Mouse (Mus musculus) G1E (cell line): ENCODE data around the gene Tmtc2.

Experiments
- CTCF ChIP-seq: IDR thresholded peaks from 2 replicates; pipeline ENCODE4 v1.5.1; 2012; ENCODE audit warnings: low read depth, low read length, inconsistent platforms, mixed read lengths
- GATA1 ChIP-seq: IDR thresholded peaks from 2 replicates; pipeline ENCODE4 v1.6.1; 2012; ENCODE audit warnings: borderline replicate concordance, low read length, inconsistent platforms, mixed read lengths
- GATA2 ChIP-seq: IDR thresholded peaks from 2 replicates; pipeline ENCODE4 v1.6.1; 2012; ENCODE audit warnings: low read depth, low read length, inconsistent platforms, borderline replicate concordance
- POLR2AphosphoS5 ChIP-seq: IDR thresholded peaks from 2 replicates; pipeline ENCODE4 v1.6.1; 2012; ENCODE audit warnings: low read depth, low read length, inconsistent platforms; ENCODE audit not compliant: insufficient replicate concordance
- TAL1 ChIP-seq: conservative IDR thresholded peaks from 2 replicates; pipeline ENCODE4 v1.6.1; 2012; ENCODE audit warnings: low read depth, low read length, inconsistent platforms, mixed read lengths

GRCm38 (mm10) chr10:105425052-105425451, 149.2 kb downstream of the Tmtc2 start:
- TF ChIP-seq CTCF: no peak
- TF ChIP-seq TAL1: no peak
- TF ChIP-seq GATA2: no peak
- TF ChIP-seq GATA1: no peak
- no peak for TF ChIP-seq POLR2AphosphoS5
